Mouse (Mus musculus) kidney, postnatal 0 days (tissue): Measurements from ENCODE around the gene Umps. TPM values are rescaled to one million over a fixed set of nuclear protein-coding genes. Genes with fewer than 3 reads are reported as not detected.

ENCODE experiments used
- ATAC-seq: fragments of 200-750 bp; cut with Nextera tagmentation; replicated peaks from 2 replicates; pipeline ENCODE4 v1.8.0; 2017; ENCODE audit warnings: low read depth, moderate number of reproducible peaks, moderate TSS enrichment, moderate library complexity; ENCODE audit not compliant: low FRiP score
- DNase-seq: peaks from one replicate; pipeline ENCODE4 v3.0.0-alpha.2; 2016; ENCODE audit warnings: low spot score
- H3K27ac ChIP-seq: fragments of 300-500 bp; sonication (generic); 2 replicates; pipeline ENCODE4 v1.5.1; 2014; ENCODE audit warnings: mild to moderate bottlenecking
- H3K27me3 ChIP-seq: fragments of 300-500 bp; sonication (generic); 2 replicates; pipeline ENCODE4 v1.6.1; 2014; ENCODE audit warnings: low read length, mixed read lengths; ENCODE audit not compliant: insufficient read depth
- H3K36me3 ChIP-seq: fragments of 300-500 bp; sonication (generic); 2 replicates; pipeline ENCODE4 v1.6.1; 2014; ENCODE audit warnings: low read length, mixed read lengths; ENCODE audit not compliant: insufficient read depth
- H3K4me1 ChIP-seq: fragments of 300-500 bp; sonication (generic); replicated peaks from 2 replicates; pipeline ENCODE4 v1.6.1; 2014; ENCODE audit warnings: antibody characterized with exemption, low read length, mixed read lengths; ENCODE audit not compliant: insufficient read depth
- H3K4me2 ChIP-seq: fragments of 300-500 bp; sonication (generic); 2 replicates; pipeline ENCODE4 v1.6.1; 2014; ENCODE audit warnings: mild to moderate bottlenecking, low read length, moderate library complexity, mixed read lengths
- H3K4me3 ChIP-seq: fragments of 300-500 bp; sonication (generic); replicated peaks from 2 replicates; pipeline ENCODE4 v1.5.1; 2014; ENCODE audit warnings: low read depth, low read length
- H3K9ac ChIP-seq: fragments of 300-500 bp; sonication (generic); 2 replicates; pipeline ENCODE4 v1.6.1; 2014; ENCODE audit warnings: low read depth, low read length
- H3K9me3 ChIP-seq: fragments of 300-500 bp; sonication (generic); replicated peaks from 2 replicates; pipeline ENCODE4 v1.6.1; 2016; ENCODE audit warnings: low read length, inconsistent platforms, mixed read lengths
- CTCF ChIP-seq: IDR thresholded peaks from 2 replicates; pipeline ENCODE4 v1.5.1; 2016; ENCODE audit warnings: antibody characterized with exemption, low read depth, mild to moderate bottlenecking, moderate library complexity
- WGBS: fragments of 180-500 bp; shearing (Covaris S2); extraction: QIAGEN DNeasy Blood & Tissue Kit; methylation state at CpG from one replicate; pipeline ENCODE4 v1.1.7; 2014; 5-methylcytosine and 5-hydroxymethylcytosine counted together
- polyA plus RNA-seq: library from polyadenylated mRNA; unstranded; fragments of >200 nt; fragmentation: Nextera tagmentation; extraction: Ambion mirVana; gene quantifications from 2 replicates; pipeline ENCODE4 v1.2.1, GENCODE M21; 2015

The Umps gene
- polyA plus RNA-seq, 1 experiment from 2014 or later = 37.9 TPM

- 0 out of 2 replicates have a peak, but pooled peaks have one; percentile 14 for ATAC-seq
Observed at GRCm38 (mm10) chr16:33941271-33941781, 25.5 kb downstream of the Umps start.

GRCm38 (mm10) chr16:33940095-33940494 lies 26.7 kb downstream of the Umps start:
- Histone ChIP-seq H3K9me3 (no peaks in the 10 kb centered on the region), H3K4me3 (no peak overlapping the region), H3K9ac (no peak overlapping the region), H3K36me3 (no peaks in the 10 kb centered on the region), H3K27ac (0 out of 2 replicates have a peak overlapping the region, but pooled peaks have one; percentile 15), H3K27me3 (no peaks in the 10 kb centered on the region), H3K4me1 (peaks cover 38% of the 10 kb centered on the region), H3K4me2 (no peak overlapping the region)
- TF ChIP-seq CTCF = no peak
- DNase-seq (no peak), ATAC-seq (no peak)
- 58% methylated on average over 5 of the region's 5 CpGs for WGBS

More at GRCm38 (mm10) chr16:33941271-33941781, 25.5 kb downstream of the Umps start:
- Histone ChIP-seq H3K27ac (peak overlapping the region; percentile 34), H3K9ac (no peak overlapping the region), H3K4me2 (no peak overlapping the region), H3K9me3 (no peaks in the 10 kb centered on the region), H3K4me1 (peaks cover 41% of the 10 kb centered on the region), H3K4me3 (no peak overlapping the region), H3K36me3 (no peaks in the 10 kb centered on the region), H3K27me3 (no peaks in the 10 kb centered on the region)
- WGBS = 23% methylated on average over 11 of the region's 11 CpGs
- no peak for TF ChIP-seq CTCF
- DNase-seq = peak; percentile 70

- 21% methylated on average over 9 of the region's 9 CpGs for WGBS
- H3K27me3 ChIP-seq = no peaks in the 10 kb centered on the region
- no peaks in the 10 kb centered on the region for H3K9me3 ChIP-seq
- ATAC-seq (no peak), DNase-seq (peak; percentile 81)
- H3K9ac ChIP-seq = no peak overlapping the region
- no peak overlapping the region for H3K4me2 ChIP-seq
- no peak overlapping the region for H3K4me3 ChIP-seq
- TF ChIP-seq CTCF = no peak
- peaks cover 34% of the 10 kb centered on the region for H3K4me1 ChIP-seq
- H3K36me3 ChIP-seq = no peaks in the 10 kb centered on the region
- H3K27ac ChIP-seq = no peak overlapping the region
Observed at GRCm38 (mm10) chr16:33939636-33940035, 27.2 kb downstream of the Umps start.

- no peak overlapping the region for H3K9ac ChIP-seq
- no peak overlapping the region for H3K4me3 ChIP-seq
- H3K36me3 ChIP-seq = no peaks in the 10 kb centered on the region
- no peak overlapping the region for H3K4me2 ChIP-seq
- no peaks in the 10 kb centered on the region for H3K27me3 ChIP-seq
- DNase-seq (no peak), ATAC-seq (no peak)
- H3K4me1 ChIP-seq = peaks cover 34% of the 10 kb centered on the region
- no peaks in the 10 kb centered on the region for H3K9me3 ChIP-seq
- 61% methylated on average over 2 of the region's 2 CpGs for WGBS
- TF ChIP-seq CTCF = no peak
- H3K27ac ChIP-seq = no peak overlapping the region
Observed at GRCm38 (mm10) chr16:33939133-33939531, 27.7 kb downstream of the Umps start.

GRCm38 (mm10) chr16:33938311-33939132 lies 28.3 kb downstream of the Umps start:
- peaks cover 34% of the 10 kb centered on the region for H3K4me1 ChIP-seq
- TF ChIP-seq CTCF = no peak
- no peak for ATAC-seq
- H3K4me2 ChIP-seq = no peak overlapping the region
- H3K9me3 ChIP-seq = no peaks in the 10 kb centered on the region
- no peak overlapping the region for H3K9ac ChIP-seq
- H3K36me3 ChIP-seq = no peaks in the 10 kb centered on the region
- H3K27ac ChIP-seq = no peak overlapping the region
- H3K27me3 ChIP-seq = no peaks in the 10 kb centered on the region
- DNase-seq = no peak
- H3K4me3 ChIP-seq = no peak overlapping the region
- WGBS = 51% methylated on average over 12 of the region's 12 CpGs

- H3K4me2 ChIP-seq = no peak overlapping the region
- H3K9ac ChIP-seq = no peak overlapping the region
- H3K4me1 ChIP-seq = peaks cover 31% of the 10 kb centered on the region
- no peaks in the 10 kb centered on the region for H3K36me3 ChIP-seq
- 73% methylated on average over 8 of the region's 8 CpGs for WGBS
- DNase-seq = no peak
- no peak for TF ChIP-seq CTCF
- no peak overlapping the region for H3K27ac ChIP-seq
- ATAC-seq = no peak
- no peak overlapping the region for H3K4me3 ChIP-seq
- no peaks in the 10 kb centered on the region for H3K27me3 ChIP-seq
- no peaks in the 10 kb centered on the region for H3K9me3 ChIP-seq
Observed at GRCm38 (mm10) chr16:33937567-33937966, 29.3 kb downstream of the Umps start.
